Mouse (Mus musculus) myocyte (in vitro differentiated cells): ENCODE results near the gene Ccr1. TPM values are rescaled to one million over a fixed set of nuclear protein-coding genes. Genes with fewer than 3 reads are reported as not detected.
A peak's percentile ranks its signal among the peaks of the same experiment; 100 is the strongest.
"Not testable (repeated sequence)": the region's sequence is repeated elsewhere in the genome, so short reads cannot be mapped to it uniquely, and the experiment has no call there.

Experiments used
- H3K27me3 ChIP-seq: one replicate; pipeline ENCODE4 v1.6.1; 2011; ENCODE audit not compliant: control insufficient read depth, insufficient read depth, insufficient read length
- H3K36me3 ChIP-seq: one replicate; pipeline ENCODE4 v1.6.1; 2011; ENCODE audit not compliant: control insufficient read depth, insufficient read depth
- H3K4me2 ChIP-seq: one replicate; pipeline ENCODE4 v1.6.1; 2011; ENCODE audit warnings: low read depth, control low read depth
- H3K4me3 ChIP-seq: one replicate; pipeline ENCODE4 v1.5.1; 2011; ENCODE audit warnings: mild to moderate bottlenecking, control low read depth, moderate library complexity
- H3K79me2 ChIP-seq: one replicate; pipeline ENCODE4 v1.6.1; 2011; ENCODE audit not compliant: control insufficient read depth, insufficient read depth
- H3ac ChIP-seq: one replicate; pipeline ENCODE4 v1.6.1; 2011; ENCODE audit not compliant: control insufficient read depth, insufficient read length
- CEBPB ChIP-seq: IDR thresholded peaks from 2 replicates; pipeline ENCODE4 v1.6.1; 2011; ENCODE audit warnings: mild to moderate bottlenecking, moderate library complexity; ENCODE audit not compliant: poor library complexity, insufficient read depth, severe bottlenecking
- E2F4 ChIP-seq: IDR thresholded peaks from one replicate; pipeline ENCODE4 v1.6.1; 2011; ENCODE audit warnings: mild to moderate bottlenecking, control low read depth, moderate library complexity; ENCODE audit not compliant: insufficient read depth
- MAX ChIP-seq: IDR thresholded peaks from one replicate; pipeline ENCODE4 v1.6.1; 2011; ENCODE audit warnings: low read depth, mild to moderate bottlenecking, control low read depth
- MYOD1 ChIP-seq, 3 experiments: IDR thresholded peaks; one replicate each; pipeline ENCODE4 v1.6.1; 2011; ENCODE audit warnings: control low read depth in 2 of 3, low read depth in 2 of 3, mild to moderate bottlenecking in 2 of 3, moderate library complexity in 1 of 3; ENCODE audit not compliant: insufficient read length in 2 of 3, control insufficient read depth in 1 of 3
- MYOG ChIP-seq, 3 experiments: IDR thresholded peaks; one replicate each; pipeline ENCODE4 v1.6.1; 2011; ENCODE audit warnings: control low read depth in 2 of 3, low read depth in 2 of 3, mild to moderate bottlenecking in 2 of 3; ENCODE audit not compliant: insufficient read length in 2 of 3, control insufficient read depth in 1 of 3, insufficient read depth in 1 of 3
- POLR2A ChIP-seq: IDR thresholded peaks from one replicate; pipeline ENCODE4 v1.6.1; 2011; ENCODE audit warnings: low read depth, mild to moderate bottlenecking, control low read depth, moderate library complexity; ENCODE audit not compliant: insufficient read length
- POLR2AphosphoS2 ChIP-seq: IDR thresholded peaks from one replicate; pipeline ENCODE4 v1.6.1; 2011; ENCODE audit warnings: low read depth, control low read depth; ENCODE audit not compliant: insufficient read length
- REST ChIP-seq: IDR thresholded peaks from one replicate; pipeline ENCODE4 v1.6.1; 2011; ENCODE audit warnings: mild to moderate bottlenecking, control low read depth, moderate library complexity; ENCODE audit not compliant: insufficient read depth, insufficient read length
- SRF ChIP-seq: IDR thresholded peaks from one replicate; pipeline ENCODE4 v1.6.1; 2011; ENCODE audit warnings: low read depth; ENCODE audit not compliant: control insufficient read depth, insufficient read length
- TCF12 ChIP-seq: IDR thresholded peaks from one replicate; pipeline ENCODE4 v1.6.1; 2011; ENCODE audit warnings: mild to moderate bottlenecking, control low read depth; ENCODE audit not compliant: poor library complexity, insufficient read depth, severe bottlenecking
- TCF3 ChIP-seq: IDR thresholded peaks from one replicate; pipeline ENCODE4 v1.6.1; 2011; ENCODE audit warnings: low read depth, control low read depth; ENCODE audit not compliant: insufficient read length
- USF1 ChIP-seq: IDR thresholded peaks from one replicate; pipeline ENCODE4 v1.6.1; 2011; ENCODE audit warnings: low read depth, mild to moderate bottlenecking, control low read depth, moderate library complexity
- polyA plus RNA-seq: library from polyadenylated mRNA; unstranded; fragments of >200 nt; fragmentation: generic; extraction: Trizol; gene quantifications from one replicate; pipeline ENCODE4 v1.2.1, GENCODE M21; 2012; ENCODE audit warnings: missing spikeins

The Ccr1 gene
- polyA plus RNA-seq, 1 experiment: not detected

- Histone ChIP-seq H3K79me2 (no peaks in the 10 kb centered on the region), H3ac (no peak overlapping the region), H3K4me2 (no peak overlapping the region), H3K27me3 (no peaks in the 10 kb centered on the region), H3K4me3 (no peak overlapping the region), H3K36me3 (no peaks in the 10 kb centered on the region)
- TF ChIP-seq TCF12 (no peak), SRF (no peak), USF1 (no peak), MYOG (IDR thresholded peaks at IDR 0.05; ENCODE audit: control insufficient read depth in 1 of 3, insufficient read depth in 1 of 3, insufficient read length in 2 of 3, low read depth in 2 of 3) (no peak), TCF3 (no peak), CEBPB (no peak), MAX (no peak), REST (no peak), POLR2A (no peak)
These were observed 17.7 kb upstream of the Ccr1 start for GRCm38 (mm10) chr9:123986217-123986616.

- Histone ChIP-seq H3K4me2 (no peak overlapping the region), H3K27me3 (no peaks in the 10 kb centered on the region), H3K36me3 (no peaks in the 10 kb centered on the region), H3K79me2 (no peaks in the 10 kb centered on the region), H3K4me3 (no peak overlapping the region), H3ac (no peak overlapping the region)
- TF ChIP-seq SRF (no peak), MAX (no peak), POLR2A (no peak), REST (no peak), POLR2AphosphoS2 (no peak), E2F4 (no peak), MYOG (IDR thresholded peaks at IDR 0.05; ENCODE audit: control insufficient read depth in 1 of 3, insufficient read depth in 1 of 3, insufficient read length in 2 of 3, low read depth in 2 of 3) (no peak), CEBPB (no peak), USF1 (no peak), MYOD1 (IDR thresholded peaks at IDR 0.05; ENCODE audit: control insufficient read depth in 1 of 3, insufficient read length in 2 of 3, low read depth in 2 of 3) (no peak), TCF3 (no peak), TCF12 (no peak)
These were observed 16.5 kb upstream of the Ccr1 start for GRCm38 (mm10) chr9:123984943-123985342.

GRCm38 (mm10) chr9:123982720-123983119 is 14.2 kb upstream of the Ccr1 start:
- Histone ChIP-seq H3K27me3 (no peaks in the 10 kb centered on the region), H3K4me2 (no peak overlapping the region), H3K79me2 (no peaks in the 10 kb centered on the region), H3K36me3 (no peaks in the 10 kb centered on the region), H3ac (no peak overlapping the region), H3K4me3 (no peak overlapping the region)
- TF ChIP-seq MYOD1 (IDR thresholded peaks at IDR 0.05; ENCODE audit: control insufficient read depth in 1 of 3, insufficient read length in 2 of 3, low read depth in 2 of 3) (peak in 2 of 3 experiments; percentile 33 to 72), CEBPB (no peak)

- Histone ChIP-seq H3K4me2 (no peak overlapping the region), H3K36me3 (no peaks in the 10 kb centered on the region), H3ac (no peak overlapping the region), H3K27me3 (no peaks in the 10 kb centered on the region), H3K79me2 (no peaks in the 10 kb centered on the region), H3K4me3 (no peak overlapping the region)
- TF ChIP-seq REST (no peak), MAX (no peak), MYOG (IDR thresholded peaks at IDR 0.05; ENCODE audit: control insufficient read depth in 1 of 3, insufficient read depth in 1 of 3, insufficient read length in 2 of 3, low read depth in 2 of 3) (no peak), TCF12 (no peak), TCF3 (no peak), USF1 (no peak), MYOD1 (IDR thresholded peaks at IDR 0.05; ENCODE audit: control insufficient read depth in 1 of 3, insufficient read length in 2 of 3, low read depth in 2 of 3) (no peak), SRF (no peak), CEBPB (no peak), POLR2A (no peak), E2F4 (no peak), POLR2AphosphoS2 (no peak)
These were observed 13.4 kb upstream of the Ccr1 start for GRCm38 (mm10) chr9:123981909-123982308.

GRCm38 (mm10) chr9:123980858-123981475 is 12.5 kb upstream of the Ccr1 start:
- not testable (repeated sequence) for H3K79me2 ChIP-seq, H3K4me3 ChIP-seq, H3K4me2 ChIP-seq, H3K36me3 ChIP-seq, H3K27me3 ChIP-seq, H3ac ChIP-seq
